Mouse (Mus musculus): Measurements from ENCODE around the gene Arhgef1. TPM values are rescaled to one million over a fixed set of nuclear protein-coding genes. Genes with fewer than 3 reads are reported as not detected.
A peak's percentile ranks its signal among the peaks of the same experiment; 100 is the strongest.

Arhgef1 gene
- total and polyA plus RNA-seq, 2 experiments from 2014 or later: 28.2 to 37.0 TPM

- Histone ChIP-seq H3K4me2 (ENCODE audit: low read depth, low read length) (no peak overlapping the region), H3K27ac (ENCODE audit: low read depth) (no peak overlapping the region), H3K27me3 (ENCODE audit: control insufficient read depth, insufficient read depth, low read length) (no peaks in the 10 kb centered on the region), H3K4me3 (ENCODE audit: low read depth, low read length) (no peak overlapping the region), H3K9me3 (replicated peaks; ENCODE audit: control insufficient read depth, low read length) (no peaks in the 10 kb centered on the region), H3K4me1 (ENCODE audit: control insufficient read depth, insufficient read depth) (0 out of 2 replicates have a peak, but pooled peaks cover 9% of the 10 kb centered on the region), H3K9ac (replicated peaks; ENCODE audit: low read depth, low read length) (no peak overlapping the region), H3K36me3 (replicated peaks; ENCODE audit: control insufficient read depth, insufficient read depth, low read length) (no peaks in the 10 kb centered on the region)
- TF ChIP-seq CTCF (IDR thresholded peaks at IDR 0.05; ENCODE audit: low read depth): no peak
- no peak for TF ChIP-seq EP300 (IDR thresholded peaks at IDR 0.05; ENCODE audit: low read depth)
- ATAC-seq (ENCODE audit: insufficient read depth, low read depth) (no peak), DNase-seq (ENCODE audit: low spot score) (no peak)
- 73% methylated on average over 5 of the region's 5 CpGs for WGBS
These were observed 4.8 kb upstream of the Arhgef1 start for GRCm38 (mm10) chr7:24897959-24898358.

DNA sequence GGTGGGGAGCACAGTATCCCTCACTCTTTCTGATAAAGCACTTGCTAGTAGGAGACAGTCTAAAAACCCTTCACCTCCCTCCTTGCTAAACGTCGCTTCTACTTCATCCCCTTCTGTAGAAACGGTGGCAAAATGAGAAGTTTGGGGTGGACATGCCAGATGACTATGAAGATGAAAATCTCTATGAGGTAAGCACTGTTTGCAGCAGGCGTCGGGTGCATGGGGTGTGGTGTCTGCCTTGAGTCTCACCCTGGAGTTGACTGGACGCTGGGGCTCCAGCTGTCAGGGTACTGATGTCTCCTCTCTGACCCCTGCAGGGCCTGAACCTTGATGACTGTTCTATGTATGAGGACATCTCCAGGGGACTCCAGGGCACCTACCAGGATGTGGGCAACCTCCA lies 1.6 kb upstream of the Arhgef1 start:
- Histone ChIP-seq H3K4me3 (ENCODE audit: low read depth, low read length) (no peak overlapping the region), H3K4me2 (ENCODE audit: low read depth, low read length) (no peak overlapping the region), H3K9ac (replicated peaks; ENCODE audit: low read depth, low read length) (no peak overlapping the region), H3K9me3 (replicated peaks; ENCODE audit: control insufficient read depth, low read length) (no peaks in the 10 kb centered on the region), H3K27ac (ENCODE audit: low read depth) (no peak overlapping the region), H3K36me3 (replicated peaks; ENCODE audit: control insufficient read depth, insufficient read depth, low read length) (no peaks in the 10 kb centered on the region), H3K4me1 (ENCODE audit: control insufficient read depth, insufficient read depth) (peaks cover 11% of the 10 kb centered on the region; the same call in 1 of the 2 replicates), H3K27me3 (ENCODE audit: control insufficient read depth, insufficient read depth, low read length) (no peaks in the 10 kb centered on the region)
- DNase-seq (ENCODE audit: low spot score): no peak
- ATAC-seq (ENCODE audit: insufficient read depth, low read depth): no peak
- no peak for TF ChIP-seq EP300 (IDR thresholded peaks at IDR 0.05; ENCODE audit: low read depth)
- TF ChIP-seq CTCF (IDR thresholded peaks at IDR 0.05; ENCODE audit: low read depth): no peak
- WGBS: 58% methylated on average over 6 of the region's 6 CpGs

GRCm38 (mm10) chr7:24901842-24902241 lies 870 bp upstream of the Arhgef1 start:
- WGBS: 20% methylated on average over 1 of the region's 1 CpGs
- Histone ChIP-seq H3K4me2 (ENCODE audit: low read depth, low read length) (peak overlapping the region; percentile 84; the same call in 1 of the 2 replicates), H3K9ac (replicated peaks; ENCODE audit: low read depth, low read length) (no peak overlapping the region), H3K27ac (ENCODE audit: low read depth) (peak overlapping the region; percentile 84), H3K4me1 (ENCODE audit: control insufficient read depth, insufficient read depth) (peaks cover 11% of the 10 kb centered on the region; the same call in 1 of the 2 replicates), H3K9me3 (replicated peaks; ENCODE audit: control insufficient read depth, low read length) (no peaks in the 10 kb centered on the region), H3K27me3 (ENCODE audit: control insufficient read depth, insufficient read depth, low read length) (no peaks in the 10 kb centered on the region), H3K4me3 (ENCODE audit: low read depth, low read length) (no peak overlapping the region), H3K36me3 (replicated peaks; ENCODE audit: control insufficient read depth, insufficient read depth, low read length) (no peaks in the 10 kb centered on the region)
- ATAC-seq (ENCODE audit: insufficient read depth, low read depth) (no peak), DNase-seq (ENCODE audit: low spot score) (no peak)
- TF ChIP-seq CTCF (IDR thresholded peaks at IDR 0.05; ENCODE audit: low read depth) (no peak), EP300 (IDR thresholded peaks at IDR 0.05; ENCODE audit: low read depth) (no peak)

DNA sequence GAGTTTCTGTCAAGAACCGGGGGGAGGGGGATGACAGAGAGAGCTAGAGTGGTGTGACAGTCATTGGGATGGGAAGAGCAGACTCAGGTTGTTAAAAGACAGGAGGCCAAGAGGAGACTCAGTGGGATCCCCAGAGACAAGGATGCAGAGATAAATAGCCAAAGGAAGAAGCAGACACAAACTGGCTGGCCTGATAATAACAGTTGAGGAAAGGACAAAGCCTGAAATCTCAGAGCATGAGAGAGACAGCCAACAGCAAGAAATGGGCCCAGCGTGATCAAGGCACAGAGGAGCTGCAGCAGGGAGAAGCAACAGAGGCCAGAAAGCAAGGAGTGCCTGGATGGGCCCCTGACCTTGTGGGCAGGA lies 465 bp upstream of the Arhgef1 start:
- H3K9ac ChIP-seq (replicated peaks; ENCODE audit: low read depth, low read length): peak overlapping the region; percentile 60
- WGBS: 43% methylated on average over 2 of the region's 2 CpGs
- H3K27me3 ChIP-seq (ENCODE audit: control insufficient read depth, insufficient read depth, low read length): no peaks in the 10 kb centered on the region
- TF ChIP-seq CTCF (IDR thresholded peaks at IDR 0.05; ENCODE audit: low read depth): no peak
- no peak for TF ChIP-seq EP300 (IDR thresholded peaks at IDR 0.05; ENCODE audit: low read depth)
- H3K4me1 ChIP-seq (ENCODE audit: control insufficient read depth, insufficient read depth): peaks cover 11% of the 10 kb centered on the region; the same call in 1 of the 2 replicates
- no peaks in the 10 kb centered on the region for H3K36me3 ChIP-seq (replicated peaks; ENCODE audit: control insufficient read depth, insufficient read depth, low read length)
- peak overlapping the region; percentile 84 for H3K4me2 ChIP-seq (ENCODE audit: low read depth, low read length)
- peak overlapping the region; percentile 84 for H3K27ac ChIP-seq (ENCODE audit: low read depth)
- peak overlapping the region; percentile 59 for H3K4me3 ChIP-seq (ENCODE audit: low read depth, low read length)
- DNase-seq (ENCODE audit: low spot score) (no peak), ATAC-seq (ENCODE audit: insufficient read depth, low read depth) (no peak)
- H3K9me3 ChIP-seq (replicated peaks; ENCODE audit: control insufficient read depth, low read length): no peaks in the 10 kb centered on the region

DNA sequence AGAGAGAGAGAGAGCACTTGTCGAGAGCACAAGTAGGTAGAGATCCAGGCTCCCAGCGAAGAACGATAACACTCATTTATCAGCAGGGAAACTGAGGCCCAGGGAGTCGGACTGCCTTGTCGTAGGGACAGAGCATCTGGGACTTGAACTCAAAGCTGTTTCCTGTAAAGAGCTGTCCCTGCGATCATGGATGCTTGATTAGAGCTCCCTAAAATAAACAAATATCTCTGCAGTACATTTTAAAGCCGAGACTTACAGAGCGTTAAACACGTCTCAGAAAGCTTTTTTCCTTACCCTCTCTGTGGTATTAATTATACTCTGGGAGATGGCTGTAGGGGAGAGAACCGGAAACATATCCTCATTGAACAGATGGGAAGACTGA lies 723 bp downstream of the Arhgef1 start:
- H3K4me2 ChIP-seq (ENCODE audit: low read depth, low read length): peak overlapping the region; percentile 84
- no peaks in the 10 kb centered on the region for H3K27me3 ChIP-seq (ENCODE audit: control insufficient read depth, insufficient read depth, low read length)
- DNase-seq (ENCODE audit: low spot score): no peak
- peak overlapping the region; percentile 59 for H3K4me3 ChIP-seq (ENCODE audit: low read depth, low read length)
- peak overlapping the region; percentile 84 for H3K27ac ChIP-seq (ENCODE audit: low read depth)
- H3K4me1 ChIP-seq (ENCODE audit: control insufficient read depth, insufficient read depth): peaks cover 11% of the 10 kb centered on the region; the same call in 1 of the 2 replicates
- 18% methylated on average over 10 of the region's 10 CpGs for WGBS
- no peaks in the 10 kb centered on the region for H3K9me3 ChIP-seq (replicated peaks; ENCODE audit: control insufficient read depth, low read length)
- H3K36me3 ChIP-seq (replicated peaks; ENCODE audit: control insufficient read depth, insufficient read depth, low read length): peaks cover 8% of the 10 kb centered on the region
- no peak for ATAC-seq (ENCODE audit: insufficient read depth, low read depth)
- no peak for TF ChIP-seq EP300 (IDR thresholded peaks at IDR 0.05; ENCODE audit: low read depth)
- TF ChIP-seq CTCF (IDR thresholded peaks at IDR 0.05; ENCODE audit: low read depth): no peak
- H3K9ac ChIP-seq (replicated peaks; ENCODE audit: low read depth, low read length): peak overlapping the region; percentile 60

- peak; percentile 85 for TF ChIP-seq CTCF (IDR thresholded peaks at IDR 0.05; ENCODE audit: low read depth)
- 0 out of 2 replicates have a peak, but pooled peaks have one; percentile 27 for TF ChIP-seq EP300 (IDR thresholded peaks at IDR 0.05; ENCODE audit: low read depth)
- Histone ChIP-seq H3K27ac (ENCODE audit: low read depth) (peak overlapping the region; percentile 84), H3K9ac (replicated peaks; ENCODE audit: low read depth, low read length) (peak overlapping the region; percentile 66), H3K4me1 (ENCODE audit: control insufficient read depth, insufficient read depth) (peaks cover 11% of the 10 kb centered on the region; the same call in 1 of the 2 replicates), H3K36me3 (replicated peaks; ENCODE audit: control insufficient read depth, insufficient read depth, low read length) (peaks cover 14% of the 10 kb centered on the region), H3K9me3 (replicated peaks; ENCODE audit: control insufficient read depth, low read length) (no peaks in the 10 kb centered on the region), H3K4me3 (ENCODE audit: low read depth, low read length) (peak overlapping the region; percentile 59), H3K27me3 (ENCODE audit: control insufficient read depth, insufficient read depth, low read length) (no peaks in the 10 kb centered on the region), H3K4me2 (ENCODE audit: low read depth, low read length) (peak overlapping the region; percentile 84)
- WGBS: under 1% methylated on average over 29 of the region's 30 CpGs
- DNase-seq (ENCODE audit: low spot score) (peak; percentile 99), ATAC-seq (ENCODE audit: insufficient read depth, low read depth) (peak; percentile 96)
These were observed 1.4 kb downstream of the Arhgef1 start for GRCm38 (mm10) chr7:24904070-24904483.

All from heart, postnatal 0 days (tissue).